Mouse (Mus musculus) liver (tissue): ENCODE measurements around the gene Ntpcr.
A peak's percentile ranks its signal among the peaks of the same experiment; 100 is the strongest.

ENCODE experiments used
- DNase-seq: peaks from one replicate; pipeline ENCODE4 v3.0.0-alpha.2; 2020; ENCODE audit warnings: mixed read lengths

The Ntpcr gene

GRCm38 (mm10) chr8:125729746-125730145, at the start of gene Ntpcr:
TSS of gene Ntpcr (plus strand) at chr8:125729963.
- no peak for DNase-seq

GRCm38 (mm10) chr8:125680851-125681408, 48.8 kb upstream of the Ntpcr start:
- DNase-seq, result no peak

- DNase-seq, result no peak
Measured at GRCm38 (mm10) chr8:125685216-125685760, 44.5 kb upstream of the Ntpcr start.

- no peak for DNase-seq
Measured at GRCm38 (mm10) chr8:125686221-125686865, 43.4 kb upstream of the Ntpcr start.

GRCm38 (mm10) chr8:125690166-125690915, 39.4 kb upstream of the Ntpcr start:
- DNase-seq, result no peak

GRCm38 (mm10) chr8:125690961-125691360, 38.8 kb upstream of the Ntpcr start:
- no peak for DNase-seq

GRCm38 (mm10) chr8:125692447-125692846, 37.3 kb upstream of the Ntpcr start:
- DNase-seq, result no peak

GRCm38 (mm10) chr8:125693197-125693596, 36.6 kb upstream of the Ntpcr start:
- DNase-seq, result no peak

GRCm38 (mm10) chr8:125695951-125696350, 33.8 kb upstream of the Ntpcr start:
- no peak for DNase-seq

- DNase-seq, result no peak
Measured at GRCm38 (mm10) chr8:125699391-125700025, 30.3 kb upstream of the Ntpcr start.

- DNase-seq, result no peak
Measured at GRCm38 (mm10) chr8:125700407-125700806, 29.4 kb upstream of the Ntpcr start.

GRCm38 (mm10) chr8:125702868-125703473, 26.8 kb upstream of the Ntpcr start:
- DNase-seq, result no peak

GRCm38 (mm10) chr8:125704434-125704833, 25.3 kb upstream of the Ntpcr start:
- DNase-seq, result no peak

GRCm38 (mm10) chr8:125705816-125706215, 23.9 kb upstream of the Ntpcr start:
- DNase-seq, result no peak

GRCm38 (mm10) chr8:125709171-125709570, 20.6 kb upstream of the Ntpcr start:
- no peak for DNase-seq

GRCm38 (mm10) chr8:125711514-125711913, 18.2 kb upstream of the Ntpcr start:
- DNase-seq, result peak; percentile 70

GRCm38 (mm10) chr8:125716211-125716610, 13.6 kb upstream of the Ntpcr start:
- DNase-seq, result no peak

- no peak for DNase-seq
Measured at GRCm38 (mm10) chr8:125716613-125717012, 13.2 kb upstream of the Ntpcr start.

- no peak for DNase-seq
Measured at GRCm38 (mm10) chr8:125718914-125719313, 10.8 kb upstream of the Ntpcr start.

GRCm38 (mm10) chr8:125722675-125723074, 7.1 kb upstream of the Ntpcr start:
- no peak for DNase-seq

- no peak for DNase-seq
Measured at GRCm38 (mm10) chr8:125723437-125723836, 6.3 kb upstream of the Ntpcr start.

- peak; percentile 26 for DNase-seq
Measured at GRCm38 (mm10) chr8:125725037-125725820, 4.5 kb upstream of the Ntpcr start.
